Mouse (Mus musculus): ENCODE results near the gene Ppp4c.
A peak's percentile ranks its signal among the peaks of the same experiment; 100 is the strongest.

Gene Ppp4c

GRCm38 (mm10) chr7:126791851-126792720 is at the start of gene Ppp4c:
TSS of gene Ppp4c (minus strand) at chr7:126792496.
- DNase-seq (ENCODE audit: low read depth, low spot score): peak; percentile 98

GRCm38 (mm10) chr7:126833294-126833693 is 41.0 kb upstream of the Ppp4c start:
- DNase-seq (ENCODE audit: low read depth, low spot score): no peak

- DNase-seq (ENCODE audit: low read depth, low spot score): peak; percentile 83
Measured at GRCm38 (mm10) chr7:126832036-126832598, 39.8 kb upstream of the Ppp4c start.

DNA sequence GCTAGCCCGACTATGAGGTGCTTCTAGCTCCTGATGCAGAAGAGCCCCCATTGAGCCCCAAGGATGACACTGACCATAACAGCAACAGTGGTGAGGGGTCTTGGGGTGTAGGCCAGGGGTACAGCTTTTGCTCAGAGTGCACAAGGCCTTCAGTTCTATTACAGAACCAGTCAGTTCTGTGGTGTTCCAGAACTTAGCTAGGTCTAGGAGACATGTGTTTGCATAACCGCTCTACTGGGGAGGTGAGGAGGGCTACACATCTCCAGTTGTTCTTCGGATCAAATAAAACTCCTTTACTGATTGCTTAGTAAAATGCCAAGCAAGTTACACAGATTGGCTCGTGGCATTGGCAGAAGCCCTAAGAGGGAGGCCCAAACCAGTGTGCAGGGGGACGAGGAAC is 39.2 kb upstream of the Ppp4c start, which contains the start of gene 4930451I11Rik:
Gene 4930451I11Rik, minus strand, starts transcription at position 101 of the 400 bp plus-strand sequence.
- DNase-seq (ENCODE audit: low read depth, low spot score): no peak

GRCm38 (mm10) chr7:126825952-126826351 is 33.7 kb upstream of the Ppp4c start:
- DNase-seq (ENCODE audit: low read depth, low spot score): no peak

GRCm38 (mm10) chr7:126825403-126825802 is 33.1 kb upstream of the Ppp4c start:
- no peak for DNase-seq (ENCODE audit: low read depth, low spot score)

DNA sequence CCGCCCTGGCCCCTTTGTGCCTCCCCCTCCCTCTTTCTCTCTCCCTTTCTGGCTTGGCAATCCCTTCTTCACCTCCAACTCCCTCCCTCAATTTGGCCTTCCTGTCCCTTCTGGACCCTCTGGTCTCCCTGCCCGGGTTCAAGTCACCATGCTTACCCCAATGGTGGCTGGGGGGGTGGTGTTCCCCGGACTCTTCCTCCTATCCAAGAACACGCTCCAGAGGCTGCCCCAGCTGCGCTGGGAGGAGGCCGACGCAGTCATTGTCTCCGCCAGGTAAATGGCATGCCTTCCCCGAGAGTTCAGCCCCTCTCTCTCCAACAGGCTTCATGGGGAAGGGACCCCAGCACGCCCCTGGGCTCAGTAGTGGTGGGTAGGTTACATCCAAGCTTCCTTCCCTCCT is 31.6 kb upstream of the Ppp4c start:
- DNase-seq (ENCODE audit: low read depth, low spot score): no peak

DNA sequence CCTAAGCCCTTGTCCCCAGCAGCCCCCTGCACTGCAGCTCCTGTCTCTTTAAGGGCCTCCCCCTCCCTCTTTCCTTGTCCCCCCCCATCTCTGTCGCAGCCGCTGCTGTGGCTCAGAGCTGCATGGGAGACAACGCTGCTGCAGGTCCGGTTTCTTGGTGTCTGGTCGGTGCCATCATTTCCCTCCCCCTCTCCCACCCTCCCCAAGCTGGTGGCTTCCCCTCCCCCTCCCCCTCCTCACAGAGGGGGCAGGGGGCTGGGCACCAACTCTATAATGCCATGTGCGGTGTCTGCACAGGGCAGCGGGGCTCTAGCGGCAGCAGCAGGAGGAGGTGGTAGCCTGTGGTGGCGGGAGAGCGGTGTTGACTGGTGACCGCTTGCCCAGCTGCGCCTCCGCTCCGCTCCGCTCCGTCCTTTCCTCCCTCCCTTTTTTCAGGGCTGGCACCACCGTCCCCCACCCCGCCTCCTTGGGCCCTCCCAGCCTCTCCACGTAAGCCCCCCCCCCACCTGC is 31.0 kb upstream of the Ppp4c start:
- DNase-seq (ENCODE audit: low read depth, low spot score): no peak

- DNase-seq (ENCODE audit: low read depth, low spot score): no peak
Measured at GRCm38 (mm10) chr7:126822741-126823140, 30.4 kb upstream of the Ppp4c start.

GRCm38 (mm10) chr7:126821835-126822511 is 29.7 kb upstream of the Ppp4c start:
- DNase-seq (ENCODE audit: low read depth, low spot score): peak; percentile 77

DNA sequence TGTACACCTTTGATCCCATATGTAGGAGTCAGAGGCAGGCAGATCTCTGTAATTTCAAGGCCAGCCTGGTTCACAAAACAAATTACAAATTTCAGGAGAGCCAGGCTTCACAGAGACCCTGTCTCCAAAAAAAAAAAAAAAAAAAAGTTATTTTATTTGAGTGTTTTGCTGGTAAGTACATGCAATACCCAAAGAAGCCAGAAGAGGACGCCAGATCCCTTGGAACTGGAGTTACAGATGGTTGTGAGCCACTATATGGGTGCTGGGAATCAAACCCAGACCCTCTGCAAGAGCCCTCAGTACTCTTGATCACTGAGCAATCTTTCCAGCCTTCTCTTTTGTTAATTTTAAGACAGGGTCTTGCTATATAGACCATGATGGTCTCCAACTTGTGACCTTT is 26.5 kb upstream of the Ppp4c start:
- DNase-seq (ENCODE audit: low read depth, low spot score): no peak

GRCm38 (mm10) chr7:126817595-126817994 is 25.3 kb upstream of the Ppp4c start:
- no peak for DNase-seq (ENCODE audit: low read depth, low spot score)

- DNase-seq (ENCODE audit: low read depth, low spot score): no peak
Measured at GRCm38 (mm10) chr7:126816494-126816893, 24.2 kb upstream of the Ppp4c start.

DNA sequence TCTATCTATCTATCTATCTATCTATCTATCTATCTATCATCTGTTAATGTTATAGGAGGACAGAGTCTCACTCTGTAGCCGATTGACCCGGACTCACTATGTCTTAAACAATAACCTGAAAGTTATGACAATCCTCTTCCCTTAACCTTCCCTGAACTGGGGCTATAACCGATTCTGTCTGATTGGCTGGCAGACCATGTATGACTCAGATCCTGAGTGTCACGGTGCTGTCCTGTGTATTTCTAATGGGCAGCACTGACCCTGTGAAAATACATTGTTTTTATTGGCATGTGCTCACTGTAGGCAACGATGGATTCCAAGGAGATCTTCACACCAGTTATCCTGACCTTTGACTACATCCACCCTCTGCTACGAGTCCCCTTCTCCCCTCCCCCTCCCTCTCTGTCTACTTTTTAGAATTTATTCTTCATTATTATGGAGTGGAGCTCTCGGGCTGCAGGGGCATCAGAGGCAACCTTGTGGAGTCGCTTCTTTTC is 23.5 kb upstream of the Ppp4c start:
- no peak for DNase-seq (ENCODE audit: low read depth, low spot score)

DNA sequence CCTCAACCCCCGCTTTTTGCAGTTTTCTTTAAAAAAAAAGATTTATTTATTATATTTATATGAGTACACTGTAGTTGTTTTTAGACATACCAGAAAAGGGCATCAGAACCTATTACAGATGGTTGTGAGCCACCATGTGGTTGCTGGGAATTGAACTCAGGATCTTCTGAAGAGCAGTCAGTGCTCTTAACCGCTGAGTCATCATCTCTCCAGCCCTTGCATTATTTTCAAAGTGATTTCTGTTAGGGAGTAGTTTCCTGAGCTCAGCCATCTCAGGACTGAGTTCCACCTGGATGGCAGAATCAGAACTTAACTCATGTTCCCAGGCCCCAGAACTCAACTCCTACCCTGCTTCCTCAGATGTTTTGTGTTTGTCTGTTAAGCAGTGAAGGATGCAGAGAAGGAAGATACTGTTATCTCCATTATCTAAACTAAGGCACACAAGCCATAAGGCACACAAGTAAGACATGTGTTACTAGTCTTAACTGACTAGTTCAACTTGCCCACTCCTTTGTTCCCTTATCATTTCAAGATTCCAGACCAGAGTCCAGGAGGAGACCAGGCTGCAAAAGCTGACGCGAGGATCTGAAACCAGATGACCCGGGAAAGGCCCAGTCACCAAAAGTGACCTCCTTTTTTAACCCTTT is 17.6 kb upstream of the Ppp4c start:
- no peak for DNase-seq (ENCODE audit: low read depth, low spot score)

DNA sequence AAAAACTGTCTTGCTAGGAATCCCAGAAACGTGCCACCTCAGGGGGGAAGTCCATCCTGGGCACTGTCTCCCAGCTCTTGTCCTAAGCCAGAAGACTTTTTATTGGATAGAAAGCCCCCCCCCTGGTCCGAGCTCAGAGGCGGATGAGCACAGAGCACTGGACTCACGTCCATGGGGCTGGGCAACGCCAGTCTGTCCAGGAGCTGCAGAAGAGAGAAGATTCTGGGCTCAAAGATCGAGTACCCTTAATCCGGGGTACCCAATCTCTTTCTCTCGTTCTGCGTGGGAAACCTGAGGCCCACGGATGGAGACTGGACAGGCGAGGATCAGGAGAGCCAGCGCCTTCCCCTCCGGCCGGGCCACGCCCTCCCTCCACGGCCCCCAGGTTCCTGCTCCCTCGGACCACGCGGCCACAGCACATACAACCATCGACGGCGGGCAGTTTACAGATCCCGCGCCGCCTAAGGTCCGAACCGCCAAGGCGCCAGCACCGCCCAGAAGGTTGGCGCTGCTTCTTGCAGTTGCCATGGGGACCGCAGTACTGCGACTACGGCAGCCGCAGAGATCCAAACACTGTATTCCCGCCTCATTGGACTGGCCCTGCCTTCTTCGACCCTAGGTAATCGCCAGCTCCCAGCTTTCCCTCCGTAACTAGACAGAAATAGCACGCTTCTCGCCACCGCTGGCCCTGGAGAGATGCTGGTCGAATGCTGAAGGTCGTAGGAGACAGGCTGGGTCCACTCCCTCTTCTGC is 16.6 kb upstream of the Ppp4c start:
- peak; percentile 53 for DNase-seq (ENCODE audit: low read depth, low spot score)

GRCm38 (mm10) chr7:126807405-126807804 is 15.1 kb upstream of the Ppp4c start:
- no peak for DNase-seq (ENCODE audit: low read depth, low spot score)

- no peak for DNase-seq (ENCODE audit: low read depth, low spot score)
Measured at GRCm38 (mm10) chr7:126806956-126807355, 14.7 kb upstream of the Ppp4c start.

DNA sequence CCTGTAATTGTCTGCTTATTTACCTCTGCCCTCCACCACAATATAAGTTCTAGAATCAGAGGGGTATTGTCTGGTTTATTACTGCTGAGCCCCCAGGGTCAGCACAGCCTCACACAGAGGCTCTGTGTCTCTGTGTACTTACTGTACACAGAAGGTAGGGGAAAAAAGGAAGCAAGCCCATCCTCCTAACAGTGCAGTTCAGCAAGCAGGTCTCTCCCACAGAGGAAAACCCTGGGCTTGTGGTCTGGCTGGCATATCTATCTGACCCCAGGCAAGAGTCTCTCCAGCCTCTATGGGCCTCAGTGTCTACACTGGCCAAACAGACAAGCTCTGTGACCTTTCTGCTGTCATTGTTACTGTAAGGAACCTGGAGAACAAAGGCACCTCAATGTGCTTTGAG is 11.5 kb upstream of the Ppp4c start:
- DNase-seq (ENCODE audit: low read depth, low spot score): no peak

DNA sequence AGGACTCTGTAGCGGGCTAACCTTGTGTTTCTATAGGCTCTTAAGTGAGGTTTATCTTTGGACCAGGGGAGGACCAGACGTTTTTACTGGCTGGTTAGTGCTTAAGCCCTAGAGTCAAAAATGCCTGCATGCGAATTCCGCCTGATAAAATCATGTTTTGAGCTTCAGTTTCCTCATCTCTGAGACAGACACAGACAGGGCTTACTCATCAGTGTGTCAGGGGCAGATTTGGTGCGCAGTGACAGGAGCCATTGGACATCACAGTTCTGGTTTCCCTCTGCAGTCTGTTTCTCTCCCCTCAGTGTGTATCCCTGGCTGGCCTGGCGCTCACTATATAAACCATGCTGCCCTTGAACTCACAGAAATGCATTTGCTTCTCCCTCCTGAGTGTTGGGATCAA is 10.9 kb upstream of the Ppp4c start:
- no peak for DNase-seq (ENCODE audit: low read depth, low spot score)

Measured in CD4-positive helper T cell, adult 2 months (primary cell).